Mouse (Mus musculus): ENCODE measurements around the gene Zfp691. TPM values are rescaled to one million over a fixed set of nuclear protein-coding genes. Genes with fewer than 3 reads are reported as not detected.
A peak's percentile ranks its signal among the peaks of the same experiment; 100 is the strongest.

The Zfp691 gene
- total and polyA plus RNA-seq, 3 experiments = 20.6 to 23.4 (median 20.6) TPM

- H3K79me2 ChIP-seq (replicated peaks; ENCODE audit: control insufficient read depth, insufficient read depth, low read length) = no peaks in the 10 kb centered on the region
- H3K4me3 ChIP-seq = no peak overlapping the region
- H3K27me3 ChIP-seq (ENCODE audit: control insufficient read depth, insufficient read depth, low read length) = no peaks in the 10 kb centered on the region
- no peaks in the 10 kb centered on the region for H3K36me3 ChIP-seq (ENCODE audit: control insufficient read depth, insufficient read depth, low read length)
- no peak for TF ChIP-seq CTCF (IDR thresholded peaks at IDR 0.05)
- TF ChIP-seq EP300 (IDR thresholded peaks at IDR 0.05; ENCODE audit: insufficient read depth, low read depth, low read length) = no peak
- no peak for TF ChIP-seq POLR2A (IDR thresholded peaks at IDR 0.05; ENCODE audit: insufficient read depth, low read depth, low read length)
- 37% methylated on average over 18 of the region's 18 CpGs for WGBS
- no peak overlapping the region for H3K9ac ChIP-seq (ENCODE audit: low read depth, low read length)
- intact Hi-C loops (cut with DNase I) = loop anchor here (10.0 kb wide), 1 partner anchor 554 kb away; the partner anchor contains the start of genes Cfap57 and Ebna1bp2
- H3K27ac ChIP-seq = peak overlapping the region; percentile 39; the same call in 1 of the 2 replicates
- DNase-seq = peak; percentile 42 to 48
- peaks cover 4% of the 10 kb centered on the region for H3K4me1 ChIP-seq (ENCODE audit: control insufficient read depth, insufficient read depth, low read length)
These were observed 4.3 kb upstream of the Zfp691 start for GRCm38 (mm10) chr4:119178331-119178730.

GRCm38 (mm10) chr4:119177702-119178101 is 3.7 kb upstream of the Zfp691 start:
- 59% methylated on average over 5 of the region's 5 CpGs for WGBS
- Histone ChIP-seq H3K9ac (ENCODE audit: low read depth, low read length) (no peak overlapping the region), H3K4me3 (no peak overlapping the region), H3K4me1 (ENCODE audit: control insufficient read depth, insufficient read depth, low read length) (peaks cover 8% of the 10 kb centered on the region), H3K27ac (peak overlapping the region; percentile 39; the same call in 1 of the 2 replicates), H3K27me3 (ENCODE audit: control insufficient read depth, insufficient read depth, low read length) (no peaks in the 10 kb centered on the region), H3K79me2 (replicated peaks; ENCODE audit: control insufficient read depth, insufficient read depth, low read length) (no peaks in the 10 kb centered on the region), H3K36me3 (ENCODE audit: control insufficient read depth, insufficient read depth, low read length) (no peaks in the 10 kb centered on the region)
- TF ChIP-seq EP300 (IDR thresholded peaks at IDR 0.05; ENCODE audit: insufficient read depth, low read depth, low read length) (no peak), CTCF (IDR thresholded peaks at IDR 0.05) (no peak), POLR2A (IDR thresholded peaks at IDR 0.05; ENCODE audit: insufficient read depth, low read depth, low read length) (no peak)
- intact Hi-C loops (cut with DNase I) = loop anchor here (10.0 kb wide), 1 partner anchor 553 kb away; the partner anchor contains the start of genes Cfap57 and Ebna1bp2
- peak in 1 of 2 experiments; percentile 57 for DNase-seq

- H3K4me1 ChIP-seq (ENCODE audit: control insufficient read depth, insufficient read depth, low read length) = peaks cover 6% of the 10 kb centered on the region
- peak overlapping the region; percentile 85 for H3K9ac ChIP-seq (ENCODE audit: low read depth, low read length)
- no peak for TF ChIP-seq EP300 (IDR thresholded peaks at IDR 0.05; ENCODE audit: insufficient read depth, low read depth, low read length)
- no peak for TF ChIP-seq POLR2A (IDR thresholded peaks at IDR 0.05; ENCODE audit: insufficient read depth, low read depth, low read length)
- no peak for TF ChIP-seq CTCF (IDR thresholded peaks at IDR 0.05)
- H3K4me3 ChIP-seq = peak overlapping the region; percentile 92
- H3K27me3 ChIP-seq (ENCODE audit: control insufficient read depth, insufficient read depth, low read length) = no peaks in the 10 kb centered on the region
- H3K36me3 ChIP-seq (ENCODE audit: control insufficient read depth, insufficient read depth, low read length) = no peaks in the 10 kb centered on the region
- 0 out of 2 replicates have a peak, but pooled peaks cover 1% of the 10 kb centered on the region for H3K79me2 ChIP-seq (replicated peaks; ENCODE audit: control insufficient read depth, insufficient read depth, low read length)
- intact Hi-C loops (cut with DNase I) = loop anchor here (5.0 to 10.0 kb wide), 2 partner anchors 61 to 548 kb away; partner anchors contain the start of genes Cfap57 and Ebna1bp2
- DNase-seq = no peak
- peak overlapping the region; percentile 89 for H3K27ac ChIP-seq
- WGBS = 27% methylated on average over 18 of the region's 18 CpGs
These were observed 910 bp downstream of the Zfp691 start for GRCm38 (mm10) chr4:119172919-119173650.

- no peak overlapping the region for H3K4me3 ChIP-seq
- H3K9ac ChIP-seq (ENCODE audit: low read depth, low read length) = no peak overlapping the region
- H3K36me3 ChIP-seq (ENCODE audit: control insufficient read depth, insufficient read depth, low read length) = no peaks in the 10 kb centered on the region
- H3K27me3 ChIP-seq (ENCODE audit: control insufficient read depth, insufficient read depth, low read length) = no peaks in the 10 kb centered on the region
- H3K27ac ChIP-seq = no peak overlapping the region
- H3K4me1 ChIP-seq (ENCODE audit: control insufficient read depth, insufficient read depth, low read length) = no peaks in the 10 kb centered on the region; the same call in 1 of the 2 replicates
- 5% methylated on average over 4 of the region's 4 CpGs for WGBS
- TF ChIP-seq EP300 (IDR thresholded peaks at IDR 0.05; ENCODE audit: insufficient read depth, low read depth, low read length) = peak; percentile 60; the same call in 1 of the 2 replicates
- TF ChIP-seq POLR2A (IDR thresholded peaks at IDR 0.05; ENCODE audit: insufficient read depth, low read depth, low read length) = no peak
- TF ChIP-seq CTCF (IDR thresholded peaks at IDR 0.05) = peak; percentile 94
- peak; percentile 73 to 76 for DNase-seq
- intact Hi-C loops (cut with DNase I) = loop anchor here (1.0 kb wide), 1 partner anchor 162 kb away; no protein-coding TSS in a partner anchor
- 0 out of 2 replicates have a peak, but pooled peaks cover 1% of the 10 kb centered on the region for H3K79me2 ChIP-seq (replicated peaks; ENCODE audit: control insufficient read depth, insufficient read depth, low read length)
These were observed 6.3 kb downstream of the Zfp691 start for GRCm38 (mm10) chr4:119167663-119168062.

GRCm38 (mm10) chr4:119167068-119167467 is 6.9 kb downstream of the Zfp691 start:
- Histone ChIP-seq H3K4me3 (no peak overlapping the region), H3K4me1 (ENCODE audit: control insufficient read depth, insufficient read depth, low read length) (no peaks in the 10 kb centered on the region; the same call in 1 of the 2 replicates), H3K9ac (ENCODE audit: low read depth, low read length) (no peak overlapping the region), H3K27ac (no peak overlapping the region), H3K27me3 (ENCODE audit: control insufficient read depth, insufficient read depth, low read length) (no peaks in the 10 kb centered on the region), H3K79me2 (replicated peaks; ENCODE audit: control insufficient read depth, insufficient read depth, low read length) (0 out of 2 replicates have a peak, but pooled peaks cover 1% of the 10 kb centered on the region), H3K36me3 (ENCODE audit: control insufficient read depth, insufficient read depth, low read length) (no peaks in the 10 kb centered on the region)
- no peak for DNase-seq
- TF ChIP-seq CTCF (IDR thresholded peaks at IDR 0.05) (no peak), EP300 (IDR thresholded peaks at IDR 0.05; ENCODE audit: insufficient read depth, low read depth, low read length) (no peak), POLR2A (IDR thresholded peaks at IDR 0.05; ENCODE audit: insufficient read depth, low read depth, low read length) (no peak)
- intact Hi-C loops (cut with DNase I) = no loop called here
- 89% methylated on average over 4 of the region's 4 CpGs for WGBS

- DNase-seq = no peak
These were observed 8.1 kb downstream of the Zfp691 start for GRCm38 (mm10) chr4:119165916-119166315.

More at GRCm38 (mm10) chr4:119165916-119166315, 8.1 kb downstream of the Zfp691 start:
- WGBS = 48% methylated on average over 7 of the region's 7 CpGs
- H3K27ac ChIP-seq = no peak overlapping the region
- no peaks in the 10 kb centered on the region for H3K36me3 ChIP-seq (ENCODE audit: control insufficient read depth, insufficient read depth, low read length)
- H3K79me2 ChIP-seq (replicated peaks; ENCODE audit: control insufficient read depth, insufficient read depth, low read length) = no peaks in the 10 kb centered on the region
- no peak for TF ChIP-seq POLR2A (IDR thresholded peaks at IDR 0.05; ENCODE audit: insufficient read depth, low read depth, low read length)
- TF ChIP-seq EP300 (IDR thresholded peaks at IDR 0.05; ENCODE audit: insufficient read depth, low read depth, low read length) = no peak
- TF ChIP-seq CTCF (IDR thresholded peaks at IDR 0.05) = no peak
- intact Hi-C loops (cut with DNase I) = no loop called here
- H3K4me3 ChIP-seq = no peak overlapping the region
- H3K4me1 ChIP-seq (ENCODE audit: control insufficient read depth, insufficient read depth, low read length) = no peaks in the 10 kb centered on the region; the same call in 1 of the 2 replicates
- H3K9ac ChIP-seq (ENCODE audit: low read depth, low read length) = no peak overlapping the region
- no peaks in the 10 kb centered on the region for H3K27me3 ChIP-seq (ENCODE audit: control insufficient read depth, insufficient read depth, low read length)
